Mouse (Mus musculus): ENCODE measurements around the gene Dock6.

DNA sequence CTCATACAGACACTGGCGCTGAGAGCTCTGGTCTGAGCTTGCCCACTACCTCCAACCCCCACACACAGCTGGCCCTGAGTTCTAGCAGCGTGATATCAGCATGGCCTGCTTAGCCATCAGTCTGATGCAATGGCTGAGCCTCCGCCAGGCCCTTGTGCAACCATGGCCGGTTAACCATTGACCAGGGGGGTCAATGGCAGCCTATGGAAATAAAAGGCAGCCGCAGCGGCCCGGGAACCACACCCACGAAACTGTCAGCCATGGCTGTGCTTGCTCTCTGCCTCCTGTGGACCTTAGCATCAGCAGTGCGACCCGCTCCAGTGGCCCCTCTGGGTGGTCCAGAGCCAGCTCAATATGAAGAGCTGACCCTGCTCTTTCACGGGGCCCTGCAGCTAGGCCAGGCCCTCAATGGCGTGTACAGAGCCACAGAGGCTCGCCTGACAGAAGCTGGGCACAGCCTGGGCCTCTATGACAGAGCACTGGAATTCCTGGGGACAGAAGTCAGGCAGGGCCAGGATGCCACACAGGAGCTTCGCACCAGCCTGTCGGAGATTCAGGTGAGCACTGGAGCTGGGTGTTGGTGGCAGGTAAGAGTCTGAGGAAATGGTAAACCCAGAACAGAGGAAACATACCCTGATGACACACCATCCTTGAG is 17.1 kb downstream of the Dock6 start, which contains the start of gene Angptl8:
- TF ChIP-seq CTCF (IDR thresholded peaks at IDR 0.05; ENCODE audit: borderline replicate concordance, extremely low read depth, insufficient read depth, insufficient read length) (no peak), POLR2A (IDR thresholded peaks at IDR 0.05; ENCODE audit: borderline replicate concordance, extremely low read depth, insufficient read depth, insufficient read length, poor library complexity, severe bottlenecking) (no peak)

Data from brain, embryonic 14.5 days (tissue).